Comparison of ENCODE assay signal across 30 mouse cellular contexts in the genomic region with DNA sequence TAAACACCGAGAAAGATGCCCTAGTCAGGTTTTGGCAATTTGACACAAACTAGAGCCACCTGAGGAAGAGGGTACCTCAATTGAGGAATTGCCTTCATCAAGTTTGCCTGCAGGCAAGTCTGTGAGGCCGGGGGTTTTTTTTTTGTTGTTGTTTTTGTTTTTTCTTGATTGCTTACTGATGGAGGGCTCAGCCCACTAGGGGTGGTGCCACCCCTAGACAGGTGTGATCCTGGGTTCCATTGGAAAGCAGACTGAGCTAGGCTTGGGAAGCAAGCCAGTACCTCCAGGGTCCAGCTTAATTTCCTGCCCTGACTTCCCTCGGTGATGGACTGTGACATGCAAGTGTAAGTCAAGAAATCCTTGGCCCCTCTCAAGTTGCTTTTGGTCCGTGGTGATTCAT. TPM values are rescaled to one million over a fixed set of nuclear protein-coding genes. Genes with fewer than 3 reads are reported as not detected.
DNase-seq lines count a peak whose midpoint lies in the region; ATAC-seq and TF ChIP-seq lines count a peak whose summit lies in the region.
"Had no signal": no experiment of that assay in that cellular context is flagged by ENCODE, and none has a peak within 500 bp of the region (broad histone marks: within the 10 kb centered on the region; RNA-seq: fewer than 3 reads in every experiment).

Gene Piwil1 (plus strand): TSS at position 301 of the 400 bp plus-strand sequence.

- no peak within 1 kb of the TSS for H3K9ac ChIP-seq in hindbrain, embryonic 12.5 days
- no peak within 1 kb of the TSS for H3K9ac ChIP-seq in hindbrain, embryonic 16.5 days (ENCODE audit: low read depth, low read length)
- H3K9ac ChIP-seq: embryonic facial prominence, embryonic 13.5 days; embryonic facial prominence, embryonic 15.5 days; forebrain, embryonic 12.5 days had no signal

- 79% methylated on average over 4 of the region's 4 CpGs for WGBS in hindbrain, embryonic 12.5 days
- 79% methylated on average over 4 of the region's 4 CpGs for WGBS in hindbrain, embryonic 16.5 days

- 0 out of 2 replicates have a peak within 1 kb of the TSS, but pooled peaks have one; percentile 73 for H3K27ac ChIP-seq in hindbrain, embryonic 12.5 days
- H3K27ac ChIP-seq in hindbrain, embryonic 16.5 days (ENCODE audit: low read depth, low read length): no peak within 1 kb of the TSS
- H3K27ac ChIP-seq in testis, adult 2 months (ENCODE audit: control insufficient read depth, insufficient read depth, low read depth, low read length): no peak within 1 kb of the TSS
- H3K27ac ChIP-seq: embryonic facial prominence, embryonic 13.5 days; embryonic facial prominence, embryonic 15.5 days; forebrain, embryonic 10.5 days; forebrain, embryonic 12.5 days had no signal

- no peak for TF ChIP-seq POLR2A in testis, adult 2 months (IDR thresholded peaks at IDR 0.05; ENCODE audit: control insufficient read depth, low read depth, low read length)

- no peaks in the 10 kb centered on the region for H3K36me3 ChIP-seq in hindbrain, embryonic 12.5 days
- no peaks in the 10 kb centered on the region for H3K36me3 ChIP-seq in hindbrain, embryonic 16.5 days (ENCODE audit: control insufficient read depth, insufficient read depth, low read length)
- no peaks in the 10 kb centered on the region for H3K36me3 ChIP-seq in testis, adult 2 months (ENCODE audit: control insufficient read depth, insufficient read depth, low read length)
- H3K36me3 ChIP-seq: embryonic facial prominence, embryonic 13.5 days; embryonic facial prominence, embryonic 15.5 days; forebrain, embryonic 10.5 days; forebrain, embryonic 12.5 days had no signal

- no peaks in the 10 kb centered on the region for H3K27me3 ChIP-seq in hindbrain, embryonic 12.5 days
- H3K27me3 ChIP-seq in hindbrain, embryonic 16.5 days (replicated peaks; ENCODE audit: control insufficient read depth, insufficient read depth, low read length): no peaks in the 10 kb centered on the region
- H3K27me3 ChIP-seq in testis, adult 2 months (ENCODE audit: control insufficient read depth, insufficient read depth, low read length): no peaks in the 10 kb centered on the region
- H3K27me3 ChIP-seq: CH12.LX; embryonic facial prominence, embryonic 13.5 days; embryonic facial prominence, embryonic 15.5 days had no signal

- peaks cover 7% of the 10 kb centered on the region; the same call in 1 of the 2 replicates for H3K9me3 ChIP-seq in hindbrain, embryonic 12.5 days (replicated peaks)
- H3K9me3 ChIP-seq in hindbrain, embryonic 16.5 days (ENCODE audit: control insufficient read depth, low read length): no peaks in the 10 kb centered on the region
- H3K9me3 ChIP-seq: embryonic facial prominence, embryonic 15.5 days; forebrain, embryonic 12.5 days had no signal

- TF ChIP-seq CTCF in testis, adult 2 months (IDR thresholded peaks at IDR 0.05; ENCODE audit: control insufficient read depth, insufficient read depth, insufficient replicate concordance, low read depth, low read length): no peak

- H3K4me2 ChIP-seq in hindbrain, embryonic 12.5 days (replicated peaks): no peak within 1 kb of the TSS
- no peak within 1 kb of the TSS for H3K4me2 ChIP-seq in hindbrain, embryonic 16.5 days (ENCODE audit: low read length)
- H3K4me2 ChIP-seq: embryonic facial prominence, embryonic 15.5 days; forebrain, embryonic 12.5 days had no signal

- no peak for ATAC-seq in hindbrain, embryonic 12.5 days (ENCODE audit: low FRiP score)
- ATAC-seq in hindbrain, embryonic 16.5 days: no peak
- ATAC-seq: CD4-positive, CD25-positive, alpha-beta regulatory T cell, adult 4 months; forebrain, embryonic 14.5 days; forebrain, embryonic 16.5 days had no signal

- no peak within 1 kb of the TSS for H3K4me3 ChIP-seq in hindbrain, embryonic 12.5 days
- H3K4me3 ChIP-seq in hindbrain, embryonic 16.5 days (ENCODE audit: low read length): no peak within 1 kb of the TSS
- H3K4me3 ChIP-seq in testis, adult 2 months (ENCODE audit: control insufficient read depth, low read depth, low read length): no peak within 1 kb of the TSS
- H3K4me3 ChIP-seq: embryonic facial prominence, embryonic 13.5 days; embryonic facial prominence, embryonic 15.5 days; erythroblast, embryonic 14.5 days; forebrain, embryonic 12.5 days had no signal

- H3K4me1 ChIP-seq in hindbrain, embryonic 12.5 days: peaks cover 11% of the 10 kb centered on the region
- peaks cover 5% of the 10 kb centered on the region for H3K4me1 ChIP-seq in hindbrain, embryonic 16.5 days (ENCODE audit: control insufficient read depth, insufficient read depth, low read depth, low read length)
- H3K4me1 ChIP-seq in testis, adult 2 months (ENCODE audit: control insufficient read depth, insufficient read depth, low read length): no peaks in the 10 kb centered on the region; the same call in 1 of the 2 replicates

- peak; percentile 35 for DNase-seq in heart, adult 11 months
- DNase-seq in heart, adult 18-20 months: no peak
- DNase-seq in testis, postnatal 14 days (ENCODE audit: low spot score): no peak
- DNase-seq: adrenal gland, adult 2 months; adrenal gland, postnatal 10 days; adrenal gland, postnatal 25 days; B cell, adult 2 months; cerebellum, adult 11 months; cerebellum, adult 18-20 months; cerebellum, adult 8-10 months; cerebellum, adult 9-11 months; cerebellum, postnatal 14 days; cerebellum, postnatal 36 days; embryo, embryonic 11 days had no signal

RNA-seq across cellular contexts. Expression of gene Piwil1, which starts in this region (rescaled TPM):
- not detected for total RNA-seq in heart, adult 18-20 months (2021)
- polyA plus RNA-seq in hindbrain, embryonic 12.5 days (2016; fragmentation: Nextera tagmentation; extraction: Ambion mirVana): 0.15 and 0.17 TPM in 2 replicates
- polyA plus RNA-seq in hindbrain, embryonic 16.5 days (2015; fragmentation: Nextera tagmentation; extraction: Ambion mirVana): 0.47 and 0.53 TPM in 2 replicates
- 247 and 266 TPM in 2 replicates for polyA plus RNA-seq in testis, adult 2 months (2012; rRNA removed)
- total RNA-seq: adrenal gland, adult 2 months; adrenal gland, postnatal 10 days; adrenal gland, postnatal 25 days; adrenal gland, postnatal 4 days; CH12.LX; common myeloid progenitor, adult 5-6 weeks; MEL had no signal
- polyA plus RNA-seq: embryonic facial prominence, embryonic 11.5 days; embryonic facial prominence, embryonic 13.5 days; embryonic facial prominence, embryonic 15.5 days; erythroblast, embryonic 14.5 days; forebrain, embryonic 10.5 days; forebrain, embryonic 12.5 days; forebrain, embryonic 14.5 days had no signal

Comparison
In these comparisons a context has a peak if more than half of its experiments do, and no peak if none do; other contexts are left out.
1. RNA of gene Piwil1 (polyA plus RNA-seq): 247 to 266 TPM in testis, adult 2 months; 0.47 to 0.53 TPM in hindbrain, embryonic 16.5 days and 0.15 to 0.17 TPM in hindbrain, embryonic 12.5 days; every median in the first group is over 100 times any median in the second.